Mouse (Mus musculus): ENCODE results near the gene Shc1. TPM values are rescaled to one million over a fixed set of nuclear protein-coding genes. Genes with fewer than 3 reads are reported as not detected.

The Shc1 gene
- 10 to 100 TPM; 31.2 to 34.1 (median 33.7) TPM for polyA plus RNA-seq (2017; shearing (Covaris generic))

GRCm38 (mm10) chr3:89418170-89418860 is at the start of gene Shc1, which contains the start of gene Cks1b:
Gene Shc1, plus strand, starts transcription at chr3:89418443.
Gene Cks1b, minus strand, starts transcription at chr3:89418383.
- peak; percentile 99 for ATAC-seq

GRCm38 (mm10) chr3:89373581-89374231 is 44.5 kb upstream of the Shc1 start:
- no peak for ATAC-seq

- ATAC-seq: no peak
Observed at GRCm38 (mm10) chr3:89377831-89378230, 40.4 kb upstream of the Shc1 start.

GRCm38 (mm10) chr3:89378394-89379067 is 39.7 kb upstream of the Shc1 start:
- ATAC-seq: peak; percentile 36

- ATAC-seq: no peak
Observed at GRCm38 (mm10) chr3:89379388-89380131, 38.7 kb upstream of the Shc1 start.

DNA sequence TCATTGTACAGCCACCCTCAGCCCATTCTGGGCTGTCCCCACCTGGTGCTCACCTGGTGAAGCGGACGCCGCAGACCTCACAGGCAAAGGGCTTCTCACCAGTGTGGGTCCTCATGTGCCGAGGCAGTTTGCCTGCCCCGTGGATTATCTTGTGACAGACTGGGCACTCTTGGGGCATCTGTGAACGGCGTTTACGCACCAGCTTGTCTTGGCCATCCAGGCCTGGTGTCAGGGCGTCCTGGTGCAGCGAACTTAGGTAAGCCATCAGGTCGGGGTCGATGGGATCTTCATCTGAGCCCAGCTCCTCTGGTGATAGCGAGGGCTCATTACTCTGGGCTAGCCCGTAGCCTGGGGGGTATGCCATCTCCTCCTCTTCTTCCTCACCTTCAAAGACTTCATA is 38.0 kb upstream of the Shc1 start:
- ATAC-seq: no peak

GRCm38 (mm10) chr3:89380711-89381110 is 37.5 kb upstream of the Shc1 start:
- no peak for ATAC-seq

- no peak for ATAC-seq
Observed at GRCm38 (mm10) chr3:89381233-89381632, 37.0 kb upstream of the Shc1 start.

DNA sequence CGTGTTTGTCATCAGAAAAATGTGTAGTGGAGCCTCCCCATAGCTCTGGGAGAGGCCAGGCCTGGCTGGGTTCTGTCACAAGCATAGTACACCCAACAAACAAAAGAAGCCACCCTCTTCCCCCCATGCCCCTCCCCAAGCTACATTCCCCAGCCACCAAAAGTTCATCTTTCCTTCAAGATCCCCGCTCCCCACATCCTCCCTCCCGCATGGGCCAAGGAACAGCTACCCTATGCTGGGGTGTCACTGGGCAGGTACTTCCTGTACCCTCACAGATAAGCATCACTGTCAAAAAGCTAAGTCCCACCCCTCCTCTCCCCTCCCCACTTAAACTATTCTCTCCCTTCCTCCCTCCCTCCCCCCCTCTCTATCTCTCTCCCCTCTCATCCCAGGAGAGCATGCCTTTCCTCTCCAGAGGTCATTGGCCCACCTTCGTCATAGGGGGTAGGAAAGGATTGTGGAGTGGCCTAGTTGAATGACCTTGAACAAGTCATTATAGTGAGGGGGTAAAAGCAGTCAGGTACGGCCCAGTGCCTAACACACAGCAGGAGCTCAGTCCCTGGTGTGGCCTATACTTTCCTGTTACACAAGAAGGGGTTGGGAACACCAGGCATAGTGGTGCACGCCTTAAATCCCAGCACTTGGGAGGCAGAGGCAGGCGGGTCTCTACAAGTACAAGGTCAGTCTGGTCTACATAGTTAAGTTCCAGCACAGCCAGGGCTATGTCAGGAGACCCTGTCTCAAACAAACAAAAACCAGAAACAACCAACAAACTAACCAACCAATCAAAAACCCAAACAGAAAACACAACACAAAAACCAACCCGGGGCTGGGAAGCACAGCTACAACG is 36.0 kb upstream of the Shc1 start:
- peak; percentile 57 for ATAC-seq

- no peak for ATAC-seq
Observed at GRCm38 (mm10) chr3:89382950-89383349, 35.3 kb upstream of the Shc1 start.

DNA sequence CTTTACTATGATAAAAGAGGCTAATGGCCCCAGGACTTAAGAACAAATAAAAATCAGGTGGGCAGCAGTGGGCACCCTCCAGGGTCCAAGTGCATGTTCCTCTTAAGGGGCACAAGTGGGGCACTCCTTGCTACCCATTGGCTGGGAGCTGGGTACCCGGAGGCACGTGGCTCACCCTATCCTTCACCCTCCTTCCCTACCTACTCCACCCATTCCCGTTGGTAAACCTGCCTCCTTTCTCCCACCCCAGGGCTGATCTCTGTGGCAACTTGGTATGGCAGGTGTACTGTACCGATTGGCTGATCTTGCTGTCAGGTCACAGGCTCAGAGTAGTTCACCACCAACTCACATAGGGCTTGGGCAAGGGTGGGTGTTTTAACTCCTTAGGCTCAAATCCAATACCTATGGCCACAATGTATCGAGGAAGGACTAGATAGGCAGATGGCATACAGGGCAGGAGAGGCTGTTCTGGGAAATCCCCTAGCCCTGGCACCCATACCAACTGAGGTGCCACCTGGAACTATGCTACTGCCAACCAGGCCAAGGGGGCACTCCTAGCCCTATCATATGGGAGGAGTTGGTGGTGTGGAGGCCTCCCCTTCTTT is 34.5 kb upstream of the Shc1 start:
- no peak for ATAC-seq

- ATAC-seq: no peak
Observed at GRCm38 (mm10) chr3:89384331-89385076, 33.7 kb upstream of the Shc1 start.

GRCm38 (mm10) chr3:89385451-89385850 is 32.8 kb upstream of the Shc1 start:
- no peak for ATAC-seq

DNA sequence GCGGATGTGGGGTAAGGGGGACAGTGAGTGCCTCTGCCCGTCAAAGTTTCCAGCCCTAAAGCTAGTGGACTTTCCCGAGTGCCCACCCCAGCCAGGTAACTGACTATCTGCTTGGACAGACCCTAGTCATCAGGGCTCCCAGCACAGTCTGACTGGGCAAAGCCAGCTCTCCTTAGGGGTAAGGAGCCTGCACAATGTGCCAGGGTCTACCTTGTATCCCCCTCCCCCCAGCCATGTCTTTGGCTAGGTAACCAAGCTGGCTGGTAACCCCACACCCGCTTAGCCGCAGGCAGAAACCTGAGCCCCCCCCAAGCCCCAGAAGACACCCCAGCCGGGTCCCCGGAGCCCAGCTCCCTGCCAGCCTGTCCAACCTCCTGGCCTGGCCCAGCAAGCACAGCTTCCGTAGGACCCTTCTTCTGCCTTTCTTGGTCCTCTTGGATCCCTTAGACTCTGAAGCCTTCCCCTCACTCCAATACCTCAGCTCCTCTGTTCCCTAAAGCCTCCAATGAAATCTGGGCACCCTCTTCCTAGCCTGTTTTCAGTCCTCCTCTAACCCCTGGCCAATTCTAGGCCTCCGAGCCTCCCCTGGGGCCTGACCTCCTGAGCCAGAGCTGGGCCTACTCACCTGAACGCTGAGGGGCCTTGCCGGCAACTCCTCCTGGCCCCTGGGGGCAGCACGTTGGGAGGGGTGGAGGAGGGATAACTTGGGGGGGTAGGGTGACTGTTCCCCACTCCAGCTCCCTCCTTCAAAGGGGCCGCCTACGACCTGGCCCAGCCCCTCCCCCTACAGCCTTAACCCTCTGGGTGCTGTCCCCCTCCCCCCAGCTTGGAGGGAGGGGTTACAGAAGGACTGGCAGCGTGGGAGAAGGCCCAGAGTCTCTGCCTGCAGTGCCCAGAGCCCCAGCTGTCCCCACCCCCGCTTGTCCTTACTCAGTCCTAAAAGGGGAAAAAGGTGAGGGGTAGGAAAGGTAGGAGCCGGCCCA is 31.5 kb upstream of the Shc1 start:
- ATAC-seq: no peak

DNA sequence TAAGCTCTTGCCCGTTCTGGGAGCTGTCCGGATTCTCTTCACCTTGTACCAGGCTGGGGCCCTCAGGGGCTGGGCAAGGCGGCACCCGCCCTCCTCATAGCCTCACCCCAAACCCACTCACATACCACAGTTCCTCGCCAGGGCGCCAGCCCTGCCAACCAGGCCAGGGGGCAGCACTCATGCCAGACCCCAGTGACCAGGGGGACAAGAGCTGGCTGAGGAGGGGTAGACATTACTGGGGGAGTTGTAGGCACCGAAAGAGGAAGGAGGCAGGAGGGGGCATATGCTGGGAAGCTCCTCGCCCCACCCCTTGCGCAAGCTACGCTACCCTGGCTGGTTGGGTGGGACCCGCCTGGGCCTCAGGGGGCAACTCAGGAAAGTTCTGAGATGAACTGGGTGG is 30.6 kb upstream of the Shc1 start:
- no peak for ATAC-seq

GRCm38 (mm10) chr3:89388134-89388881 is 29.9 kb upstream of the Shc1 start:
- ATAC-seq: no peak

DNA sequence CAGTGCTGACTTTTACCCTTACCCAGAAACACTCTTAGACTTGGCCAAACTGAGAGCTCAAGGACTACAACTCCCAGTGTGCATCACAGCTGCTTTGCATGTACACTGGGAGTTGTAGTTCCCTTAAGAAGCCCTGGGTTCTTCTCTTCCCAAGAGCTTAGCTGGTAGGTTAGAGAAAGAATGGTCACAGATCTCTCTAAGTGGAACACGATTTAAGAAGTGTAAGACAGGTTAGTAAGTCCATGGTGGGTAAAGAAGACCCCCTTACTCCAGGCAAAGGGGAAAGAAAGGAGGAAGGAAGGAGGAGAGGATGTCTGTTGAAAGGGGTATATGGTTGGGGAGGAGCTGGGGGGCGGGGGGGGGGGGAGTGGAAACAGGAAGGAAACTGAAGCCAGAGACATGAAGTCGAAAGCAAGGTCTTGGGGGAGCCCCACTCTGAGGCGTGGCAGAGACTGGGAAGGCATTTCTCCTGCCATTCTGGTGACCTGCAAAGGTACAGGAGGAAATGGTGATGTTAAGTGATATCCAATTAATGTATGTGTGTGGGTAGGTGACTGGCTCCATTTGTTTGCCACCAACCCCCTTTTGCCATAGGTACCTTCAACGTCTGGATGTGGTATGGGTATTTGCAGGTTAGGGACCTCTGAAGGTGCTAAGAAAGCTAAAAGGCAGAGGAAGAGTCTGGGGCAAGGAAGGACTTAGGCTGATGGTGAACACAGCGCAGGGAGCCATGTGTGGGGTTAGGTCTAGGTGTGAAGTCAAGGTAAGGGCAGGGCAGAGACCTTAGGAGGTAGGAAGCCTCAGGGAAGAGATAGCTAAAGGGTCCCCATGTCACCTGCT is 29.1 kb upstream of the Shc1 start:
- peak; percentile 47 for ATAC-seq

DNA sequence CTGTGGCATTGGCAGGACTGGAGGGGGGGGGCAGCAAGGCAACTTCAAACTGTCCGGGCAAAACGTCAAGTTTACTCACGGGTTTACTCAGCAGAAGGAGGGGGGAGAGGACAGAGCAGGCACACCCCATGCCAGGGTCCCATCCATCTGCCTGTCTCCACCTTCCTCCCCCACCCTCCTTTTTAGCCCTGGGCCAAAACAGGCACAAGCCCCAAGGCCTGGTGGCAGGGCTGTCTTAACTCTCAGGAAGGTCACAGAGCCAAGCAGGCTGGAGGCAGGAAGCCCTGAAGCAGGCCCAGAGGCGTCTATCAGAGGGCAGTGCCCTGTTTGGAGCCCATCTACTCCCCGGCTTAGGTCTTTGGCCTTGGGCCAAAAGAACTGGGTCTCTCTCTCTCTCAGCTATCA is 28.1 kb upstream of the Shc1 start:
- ATAC-seq: no peak

All from inflammation-experienced regulatory T-cells, adult 6 months (primary cell).